Mouse (Mus musculus): ENCODE data around the gene Tia1. TPM values are rescaled to one million over a fixed set of nuclear protein-coding genes. Genes with fewer than 3 reads are reported as not detected.

The Tia1 gene
- polyA plus RNA-seq, 2 experiments: 173 to 230 TPM

GRCm38 (mm10) chr6:86370093-86370713 lies 33.8 kb upstream of the Tia1 start:
- Histone ChIP-seq H3K27ac (replicated peaks; ENCODE audit: low read depth, low read length) (peak overlapping the region; percentile 91; the same call in 1 of the 2 replicates), H3K27me3 (ENCODE audit: control insufficient read depth, insufficient read depth, low read length) (no peaks in the 10 kb centered on the region), H3K9me3 (ENCODE audit: control insufficient read depth, low read length) (no peaks in the 10 kb centered on the region), H3K4me2 (replicated peaks; ENCODE audit: low read depth, low read length, severe bottlenecking) (peak overlapping the region; percentile 87), H3K9ac (ENCODE audit: low read depth, low read length, severe bottlenecking) (peak overlapping the region; percentile 78; the same call in 1 of the 2 replicates), H3K4me3 (replicated peaks; ENCODE audit: low read length) (peak overlapping the region; percentile 82), H3K4me1 (ENCODE audit: control insufficient read depth, insufficient read depth, low read length) (peaks cover 20% of the 10 kb centered on the region), H3K36me3 (ENCODE audit: control insufficient read depth, insufficient read depth, low read length) (peaks cover 16% of the 10 kb centered on the region)
- WGBS: 64% methylated on average over 3 of the region's 3 CpGs
- ATAC-seq (ENCODE audit: low FRiP score, low read depth): no peak
- no peak for TF ChIP-seq POLR2A (IDR thresholded peaks at IDR 0.05; ENCODE audit: borderline replicate concordance, extremely low read depth, insufficient read depth, insufficient read length)
- DNase-seq (ENCODE audit: low spot score): peak; percentile 15

GRCm38 (mm10) chr6:86370764-86371339 lies 33.2 kb upstream of the Tia1 start, which contains the start of gene Snrpg:
TSS of gene Snrpg (plus strand) at chr6:86371304.
- Histone ChIP-seq H3K36me3 (ENCODE audit: control insufficient read depth, insufficient read depth, low read length) (peaks cover 16% of the 10 kb centered on the region), H3K4me2 (replicated peaks; ENCODE audit: low read depth, low read length, severe bottlenecking) (peak within 1 kb of the TSS; percentile 87), H3K27me3 (ENCODE audit: control insufficient read depth, insufficient read depth, low read length) (no peaks in the 10 kb centered on the region), H3K27ac (replicated peaks; ENCODE audit: low read depth, low read length) (peak within 1 kb of the TSS; percentile 91), H3K4me3 (replicated peaks; ENCODE audit: low read length) (peak within 1 kb of the TSS; percentile 82), H3K4me1 (ENCODE audit: control insufficient read depth, insufficient read depth, low read length) (peaks cover 20% of the 10 kb centered on the region), H3K9me3 (ENCODE audit: control insufficient read depth, low read length) (no peaks in the 10 kb centered on the region), H3K9ac (ENCODE audit: low read depth, low read length, severe bottlenecking) (peak within 1 kb of the TSS; percentile 78)
- 20% methylated on average over 15 of the region's 15 CpGs for WGBS
- DNase-seq (ENCODE audit: low spot score): no peak
- no peak for TF ChIP-seq POLR2A (IDR thresholded peaks at IDR 0.05; ENCODE audit: borderline replicate concordance, extremely low read depth, insufficient read depth, insufficient read length)
- no peak; the same call in 1 of the 2 replicates for ATAC-seq (ENCODE audit: low FRiP score, low read depth)

- H3K4me3 ChIP-seq (replicated peaks; ENCODE audit: low read length): peak overlapping the region; percentile 82
- H3K27ac ChIP-seq (replicated peaks; ENCODE audit: low read depth, low read length): peak overlapping the region; percentile 91
- no peaks in the 10 kb centered on the region for H3K9me3 ChIP-seq (ENCODE audit: control insufficient read depth, low read length)
- peak; percentile 63; the same call in 1 of the 2 replicates for TF ChIP-seq POLR2A (IDR thresholded peaks at IDR 0.05; ENCODE audit: borderline replicate concordance, extremely low read depth, insufficient read depth, insufficient read length)
- H3K36me3 ChIP-seq (ENCODE audit: control insufficient read depth, insufficient read depth, low read length): peaks cover 21% of the 10 kb centered on the region
- no peaks in the 10 kb centered on the region for H3K27me3 ChIP-seq (ENCODE audit: control insufficient read depth, insufficient read depth, low read length)
- H3K4me2 ChIP-seq (replicated peaks; ENCODE audit: low read depth, low read length, severe bottlenecking): peak overlapping the region; percentile 87
- under 1% methylated on average over 50 of the region's 50 CpGs for WGBS
- H3K9ac ChIP-seq (ENCODE audit: low read depth, low read length, severe bottlenecking): peak overlapping the region; percentile 78
- H3K4me1 ChIP-seq (ENCODE audit: control insufficient read depth, insufficient read depth, low read length): peaks cover 17% of the 10 kb centered on the region
- ATAC-seq (ENCODE audit: low FRiP score, low read depth) (peak; percentile 98), DNase-seq (ENCODE audit: low spot score) (peak; percentile 99)
Observed at GRCm38 (mm10) chr6:86371340-86371911, 32.6 kb upstream of the Tia1 start.

- Histone ChIP-seq H3K36me3 (ENCODE audit: control insufficient read depth, insufficient read depth, low read length) (peaks cover 27% of the 10 kb centered on the region), H3K4me1 (ENCODE audit: control insufficient read depth, insufficient read depth, low read length) (peaks cover 11% of the 10 kb centered on the region), H3K9ac (ENCODE audit: low read depth, low read length, severe bottlenecking) (peak overlapping the region; percentile 78), H3K27me3 (ENCODE audit: control insufficient read depth, insufficient read depth, low read length) (no peaks in the 10 kb centered on the region), H3K4me2 (replicated peaks; ENCODE audit: low read depth, low read length, severe bottlenecking) (peak overlapping the region; percentile 87), H3K27ac (replicated peaks; ENCODE audit: low read depth, low read length) (peak overlapping the region; percentile 91), H3K4me3 (replicated peaks; ENCODE audit: low read length) (peak overlapping the region; percentile 82), H3K9me3 (ENCODE audit: control insufficient read depth, low read length) (no peaks in the 10 kb centered on the region)
- TF ChIP-seq POLR2A (IDR thresholded peaks at IDR 0.05; ENCODE audit: borderline replicate concordance, extremely low read depth, insufficient read depth, insufficient read length): no peak
- ATAC-seq (ENCODE audit: low FRiP score, low read depth): no peak
- no peak for DNase-seq (ENCODE audit: low spot score)
- WGBS: 4% methylated on average over 12 of the region's 12 CpGs
Observed at GRCm38 (mm10) chr6:86371950-86372516, 32.0 kb upstream of the Tia1 start.

GRCm38 (mm10) chr6:86373556-86373955 lies 30.5 kb upstream of the Tia1 start:
- no peak overlapping the region for H3K4me3 ChIP-seq (replicated peaks; ENCODE audit: low read length)
- no peaks in the 10 kb centered on the region for H3K27me3 ChIP-seq (ENCODE audit: control insufficient read depth, insufficient read depth, low read length)
- no peak for DNase-seq (ENCODE audit: low spot score)
- no peak overlapping the region for H3K9ac ChIP-seq (ENCODE audit: low read depth, low read length, severe bottlenecking)
- 91% methylated on average over 6 of the region's 6 CpGs for WGBS
- no peak overlapping the region for H3K27ac ChIP-seq (replicated peaks; ENCODE audit: low read depth, low read length)
- H3K36me3 ChIP-seq (ENCODE audit: control insufficient read depth, insufficient read depth, low read length): peaks cover 33% of the 10 kb centered on the region
- no peak for ATAC-seq (ENCODE audit: low FRiP score, low read depth)
- H3K4me2 ChIP-seq (replicated peaks; ENCODE audit: low read depth, low read length, severe bottlenecking): no peak overlapping the region
- TF ChIP-seq POLR2A (IDR thresholded peaks at IDR 0.05; ENCODE audit: borderline replicate concordance, extremely low read depth, insufficient read depth, insufficient read length): no peak
- no peaks in the 10 kb centered on the region for H3K9me3 ChIP-seq (ENCODE audit: control insufficient read depth, low read length)
- H3K4me1 ChIP-seq (ENCODE audit: control insufficient read depth, insufficient read depth, low read length): peaks cover 11% of the 10 kb centered on the region

Measured in limb, embryonic 14.5 days (tissue).